Mouse (Mus musculus) lung, postnatal 10 days (tissue): Measurements from ENCODE around the gene Cand2.

ENCODE experiments used
- DNase-seq: peaks from one replicate; pipeline ENCODE4 v3.0.0; 2021

The Cand2 gene

GRCm38 (mm10) chr6:115774501-115774921 lies at the start of gene Cand2:
Cand2 (plus strand) TSS chr6:115774538.
- peak; percentile 64 for DNase-seq

- DNase-seq = peak; percentile 64
These were observed 47.2 kb upstream of the Cand2 start for GRCm38 (mm10) chr6:115727108-115727507.

DNA sequence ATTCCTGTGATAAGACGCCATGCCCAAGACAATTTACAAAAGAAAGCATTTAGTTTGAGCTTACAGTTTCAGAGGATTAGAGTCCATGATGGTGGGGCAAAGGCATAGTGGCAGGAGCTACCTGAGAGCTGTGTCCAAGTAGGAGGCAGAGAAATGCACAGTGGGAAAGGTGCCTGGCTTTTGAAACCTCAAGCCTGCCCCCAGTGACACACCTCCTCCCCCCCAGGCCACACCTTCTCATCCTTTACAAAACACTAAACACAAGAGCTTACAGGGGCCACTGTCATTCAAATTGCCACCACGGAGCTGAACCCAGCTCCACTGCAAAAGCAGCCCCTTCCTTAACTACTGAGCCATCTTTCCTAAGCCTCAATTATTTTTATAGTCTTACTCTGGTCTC lies 46.8 kb upstream of the Cand2 start:
- no peak for DNase-seq

DNA sequence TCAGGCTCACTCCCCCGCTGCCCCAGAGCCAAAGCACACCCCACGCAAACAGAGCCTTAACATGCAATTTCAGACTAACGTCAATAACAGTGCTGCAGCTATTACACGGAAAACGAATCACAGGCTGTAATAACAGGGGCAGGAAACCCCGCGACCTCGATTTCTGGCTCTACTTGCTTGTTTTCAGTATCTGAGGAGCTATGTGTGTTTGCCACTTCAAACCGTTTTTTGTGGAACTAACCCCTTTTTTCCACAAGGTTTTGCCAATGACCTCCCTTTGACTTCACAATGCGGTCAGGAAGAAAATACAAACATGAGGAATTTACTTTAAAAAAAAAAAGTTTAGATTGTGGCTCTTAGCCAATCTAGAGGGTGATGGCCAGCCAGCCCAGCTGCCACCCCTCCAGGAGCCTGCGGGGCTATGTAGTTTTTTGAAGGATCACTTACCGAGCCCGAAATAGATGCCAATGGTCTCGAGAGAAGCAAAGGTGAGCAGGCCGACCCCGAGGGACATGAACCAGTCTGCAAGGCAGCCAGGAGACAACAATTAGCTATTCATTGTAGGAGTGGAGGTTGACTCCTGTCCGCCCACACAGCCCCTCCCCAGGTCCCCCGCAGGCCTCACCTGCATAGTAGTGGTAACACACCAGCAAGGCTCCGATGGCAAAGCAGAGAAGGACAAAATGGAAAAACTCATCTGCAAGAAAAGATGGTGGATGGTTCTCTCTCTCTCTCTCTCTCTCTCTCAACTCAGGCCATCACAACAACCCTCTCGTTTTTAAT lies 43.6 kb upstream of the Cand2 start:
- DNase-seq = peak; percentile 38

DNA sequence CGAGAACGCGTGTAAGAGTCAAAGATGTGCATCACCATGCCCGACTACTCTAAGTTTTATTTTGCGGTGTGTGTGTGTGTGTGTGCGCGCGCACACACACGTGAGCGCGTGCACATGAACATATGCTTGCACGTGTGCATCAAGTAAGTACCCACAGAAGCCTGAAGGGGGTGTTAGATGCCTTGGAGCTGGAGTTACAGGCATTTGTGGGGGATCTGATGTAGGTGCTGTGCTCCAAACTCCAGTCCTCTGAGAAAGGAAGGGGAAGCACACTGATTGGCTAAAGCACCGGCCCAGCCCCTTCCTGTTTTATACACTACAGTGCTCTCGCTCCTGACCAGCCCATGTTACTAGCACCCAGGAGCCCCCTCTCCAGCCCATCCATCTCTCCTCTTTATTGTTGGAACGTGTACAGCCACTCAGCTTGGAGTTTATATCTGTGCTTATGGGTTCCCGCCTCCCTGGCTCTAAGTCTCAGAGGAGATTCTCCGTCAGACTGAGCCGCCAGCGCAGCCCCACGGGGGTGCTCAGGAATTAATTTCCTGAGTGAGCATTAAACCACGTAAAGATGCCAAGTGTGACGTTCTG lies 41.9 kb upstream of the Cand2 start:
- no peak for DNase-seq

DNA sequence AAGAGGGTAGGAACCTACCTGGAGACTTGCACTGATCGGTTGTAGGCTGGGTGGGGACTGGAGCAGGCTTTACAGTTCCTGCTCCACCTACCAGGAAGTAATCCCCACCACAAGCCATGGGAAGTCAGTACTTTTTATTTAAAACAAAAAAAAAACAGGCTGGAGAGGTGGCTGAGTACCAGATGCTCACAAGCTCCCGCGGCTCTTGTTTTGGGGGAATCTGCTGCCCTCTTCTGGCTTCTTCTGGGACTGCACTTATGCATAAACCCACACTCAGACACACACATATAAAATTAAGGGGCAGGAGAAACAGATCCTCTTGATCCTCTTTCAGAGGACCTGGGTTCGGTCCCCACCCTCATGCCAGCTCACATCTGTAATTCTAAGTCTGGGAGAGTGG lies 39.4 kb upstream of the Cand2 start:
- peak; percentile 57 for DNase-seq

GRCm38 (mm10) chr6:115739056-115739455 lies 35.3 kb upstream of the Cand2 start:
- DNase-seq = no peak

- DNase-seq = peak; percentile 52
These were observed 30.8 kb upstream of the Cand2 start for GRCm38 (mm10) chr6:115743569-115743968.

- no peak for DNase-seq
These were observed 28.0 kb upstream of the Cand2 start for GRCm38 (mm10) chr6:115746326-115746725.

DNA sequence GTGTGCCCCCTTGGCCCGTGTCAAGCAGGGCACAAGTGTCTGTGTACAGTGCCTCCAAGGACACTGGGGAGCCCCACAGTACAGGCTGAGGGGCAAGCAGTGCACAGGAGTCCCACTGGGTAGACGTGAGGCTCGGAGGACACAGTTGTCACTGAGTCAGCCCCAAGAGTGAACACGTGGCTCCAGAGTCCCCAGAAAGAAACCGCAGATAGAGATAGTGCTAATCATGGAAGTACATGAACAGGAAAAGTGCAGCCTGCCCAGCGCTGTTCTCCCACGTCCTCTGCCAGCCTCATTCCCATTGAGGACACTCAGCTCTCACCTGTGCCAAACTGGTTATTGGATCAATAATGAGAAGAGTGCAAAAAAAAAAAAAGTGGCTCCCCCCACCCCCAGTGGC lies 18.8 kb upstream of the Cand2 start:
- no peak for DNase-seq

DNA sequence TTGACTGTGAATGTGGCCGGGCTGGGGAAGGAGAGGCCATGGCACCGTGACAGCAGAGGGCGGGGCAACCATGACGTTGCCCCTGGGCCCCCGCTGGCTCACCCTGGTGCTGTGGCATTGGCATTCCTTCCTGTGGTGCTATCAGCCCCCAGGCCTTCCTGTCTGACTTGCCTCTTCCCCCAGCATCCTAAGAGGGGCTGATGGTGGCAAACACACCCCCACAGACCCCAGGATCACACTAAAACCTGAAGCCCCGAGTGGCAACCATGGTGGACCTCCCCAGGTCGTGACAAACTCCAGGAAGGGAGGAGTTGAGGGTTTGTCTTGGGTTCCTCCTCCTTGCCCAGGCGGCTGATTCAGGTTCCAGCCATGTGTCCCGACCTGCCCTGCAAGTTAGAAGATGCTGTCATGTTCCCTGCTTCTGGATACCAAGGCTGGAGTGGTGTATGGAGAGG lies 15.3 kb upstream of the Cand2 start:
- DNase-seq = peak; percentile 35

DNA sequence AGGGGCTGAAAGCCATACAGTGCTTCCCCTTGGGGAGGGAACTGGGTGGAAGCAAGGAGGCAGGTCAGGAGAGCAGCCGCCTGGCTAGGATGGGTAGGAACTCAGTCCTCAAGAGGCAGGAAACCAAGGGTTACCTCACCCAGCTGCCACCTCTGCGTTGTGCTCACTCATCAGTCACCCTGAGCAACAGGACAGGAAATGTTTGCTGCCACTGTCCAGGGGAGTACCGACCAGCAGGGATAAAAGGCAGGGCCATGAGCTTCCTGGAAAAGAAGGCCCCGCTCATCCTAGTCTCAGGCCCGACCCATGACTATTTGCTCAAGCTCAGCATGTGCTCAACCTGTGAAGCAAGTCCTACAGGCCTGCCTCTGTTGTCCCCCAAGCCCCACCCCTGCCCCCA lies 14.9 kb upstream of the Cand2 start:
- DNase-seq = peak; percentile 34

DNA sequence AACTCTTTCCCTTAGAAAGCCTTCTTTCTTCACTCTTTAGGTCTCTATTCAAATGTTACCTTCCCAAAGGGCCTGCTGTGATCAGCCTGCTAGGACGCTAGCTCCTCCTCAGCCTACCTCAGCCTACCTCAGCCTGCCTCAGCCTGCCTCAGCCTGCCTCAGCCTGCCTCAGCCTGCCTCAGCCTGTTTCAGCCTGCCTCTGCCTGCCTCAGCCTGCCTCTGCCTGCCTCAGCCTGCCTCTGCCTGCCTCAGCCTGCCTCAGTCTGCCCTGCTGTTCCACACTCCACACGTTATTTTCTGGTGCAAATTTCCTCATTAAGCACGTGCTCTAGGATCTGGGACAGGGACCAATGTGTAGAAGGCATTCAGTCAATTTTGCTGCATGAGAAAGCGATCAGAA lies 14.2 kb upstream of the Cand2 start:
- DNase-seq = no peak

DNA sequence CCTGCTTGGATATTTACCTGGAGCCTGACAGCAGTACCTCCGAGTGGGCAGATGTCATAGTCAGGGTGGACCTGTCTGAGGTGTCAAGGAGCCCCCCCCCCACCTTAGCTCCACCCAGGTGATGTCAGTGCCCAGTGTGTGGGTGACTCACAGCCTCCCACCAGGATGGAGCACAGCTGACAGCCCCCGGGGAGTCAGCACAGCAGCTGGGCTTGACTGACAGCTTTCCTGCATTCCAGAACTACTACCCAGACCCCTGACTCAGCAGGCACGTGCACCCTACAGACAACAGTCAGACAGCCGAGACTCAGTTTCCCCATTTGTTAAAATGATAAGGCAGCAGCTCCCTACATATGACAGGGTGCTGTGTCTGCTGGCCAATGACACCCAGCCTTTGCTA lies 13.4 kb upstream of the Cand2 start:
- no peak for DNase-seq

GRCm38 (mm10) chr6:115761995-115762756 lies 12.2 kb upstream of the Cand2 start, which contains the start of gene Tmem40:
Tmem40 (minus strand) TSS chr6:115762410.
- DNase-seq = peak; percentile 47

- peak; percentile 93 for DNase-seq
These were observed 10.2 kb upstream of the Cand2 start for GRCm38 (mm10) chr6:115764179-115764578.

GRCm38 (mm10) chr6:115767357-115767756 lies 7.0 kb upstream of the Cand2 start:
- no peak for DNase-seq

DNA sequence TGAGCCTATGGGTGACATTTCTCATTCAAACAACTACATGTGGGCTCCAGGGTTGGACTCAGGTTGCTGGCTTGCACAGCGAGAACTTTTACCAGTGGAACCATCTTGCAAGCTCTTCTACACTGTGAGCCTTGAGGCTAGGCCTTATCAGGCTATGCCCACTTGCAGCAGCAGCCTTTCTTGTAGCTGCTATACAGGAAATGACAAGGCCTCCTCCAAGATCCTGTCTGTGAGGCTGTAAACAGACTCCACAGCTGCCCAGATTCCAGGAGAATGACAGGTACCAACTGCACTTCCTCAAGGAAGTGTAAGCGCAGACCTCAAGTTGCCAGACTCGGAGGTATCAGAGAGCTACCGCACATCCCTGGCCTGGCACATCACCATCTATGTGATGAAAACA lies 6.1 kb upstream of the Cand2 start:
- peak; percentile 53 for DNase-seq

DNA sequence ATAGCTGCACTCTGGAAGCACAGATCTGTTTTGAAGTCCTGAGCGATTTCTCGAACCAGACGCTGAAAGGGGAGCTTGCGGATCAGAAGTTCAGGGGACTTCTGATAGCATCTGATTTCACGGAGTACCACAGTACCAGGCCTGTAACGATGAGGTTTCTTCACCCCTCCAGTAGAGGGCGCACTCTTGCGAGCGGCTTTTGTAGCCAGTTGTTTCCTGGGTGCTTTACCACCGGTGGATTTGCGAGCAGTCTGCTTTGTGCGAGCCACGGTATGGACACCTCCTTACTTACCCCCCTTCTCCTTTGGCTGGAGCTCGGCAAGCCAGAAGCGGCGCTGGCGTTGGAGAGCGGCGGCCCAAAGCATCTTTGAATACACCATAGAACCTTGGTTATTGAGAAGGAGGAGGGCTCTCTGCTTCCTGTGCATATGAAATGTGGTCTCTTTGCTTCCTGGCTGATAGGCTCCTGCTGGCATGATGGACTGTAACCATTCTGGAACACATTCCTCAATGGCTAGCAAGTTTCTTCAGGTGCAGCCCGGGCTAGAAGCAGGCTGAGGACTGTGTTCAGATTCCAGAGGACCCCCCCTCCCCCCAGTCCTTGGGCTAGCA lies 4.2 kb upstream of the Cand2 start:
- DNase-seq = no peak

DNA sequence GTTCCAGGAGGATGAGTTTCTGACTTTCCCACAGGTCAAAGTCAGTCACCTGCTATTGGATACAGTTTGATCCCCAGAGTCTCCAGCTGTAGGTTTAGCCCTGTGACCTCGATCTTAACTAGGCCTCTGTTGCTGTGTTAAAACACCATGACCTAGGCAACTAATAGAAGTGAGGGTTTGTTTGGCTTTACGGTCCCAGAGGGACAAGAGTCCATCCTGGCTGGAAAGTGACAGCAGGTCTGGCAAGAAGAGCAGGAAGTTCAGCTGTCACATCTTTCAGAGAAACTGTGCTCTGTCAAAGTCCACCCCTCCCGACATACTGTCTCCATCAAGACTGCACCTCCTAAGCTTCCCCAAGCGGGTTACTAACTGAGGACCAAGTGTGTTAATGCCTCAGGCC lies 3.5 kb upstream of the Cand2 start:
- DNase-seq = no peak

DNA sequence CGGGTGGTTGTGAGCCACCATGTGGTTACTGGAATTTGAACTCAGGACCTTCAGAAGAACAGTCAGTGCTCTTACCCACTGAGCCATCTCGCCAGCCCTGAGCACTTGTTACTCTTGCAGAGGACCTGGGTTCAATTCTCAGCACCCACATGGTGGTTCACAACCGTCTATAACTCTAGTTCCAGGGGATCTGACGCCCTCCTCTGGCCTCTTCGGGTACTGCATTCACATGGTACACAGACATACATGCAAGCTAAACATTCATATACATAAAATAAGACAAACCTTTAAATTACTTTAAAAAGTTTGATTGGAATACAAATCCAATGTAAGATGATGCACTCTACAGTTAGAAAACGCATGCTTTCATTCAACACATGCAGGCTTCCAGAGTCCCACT lies 2.1 kb upstream of the Cand2 start:
- no peak for DNase-seq

- no peak for DNase-seq
These were observed 1.7 kb upstream of the Cand2 start for GRCm38 (mm10) chr6:115772604-115773003.

DNA sequence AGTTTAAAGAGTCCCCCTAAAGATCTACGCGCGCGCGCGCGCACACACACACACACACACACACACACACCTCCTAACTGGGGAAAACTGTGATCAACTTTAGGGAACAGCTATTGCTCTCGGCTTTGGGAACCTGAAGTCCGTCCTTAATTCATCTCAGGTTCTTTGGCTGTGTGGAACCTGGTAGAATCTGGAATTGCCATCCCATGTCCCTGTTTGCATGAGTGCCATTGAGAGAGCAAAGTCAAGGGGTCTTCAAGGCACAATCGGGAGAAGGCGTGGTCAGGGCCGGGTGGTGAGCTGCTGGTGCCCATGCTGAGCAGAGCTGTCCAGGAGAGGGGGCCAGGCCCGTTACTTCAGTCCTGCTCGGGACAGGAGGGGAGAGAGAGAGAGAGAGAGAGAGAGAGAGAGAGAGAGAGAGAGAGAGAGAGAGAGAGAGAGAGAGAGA lies 348 bp upstream of the Cand2 start:
- DNase-seq = peak; percentile 56
